In genomic region chr12:75927596-75927995, GRCm38 (mm10) we compare ENCODE assay signal across 17 mouse cellular contexts.
DNase-seq lines count a peak whose midpoint lies in the region; ATAC-seq and TF ChIP-seq lines count a peak whose summit lies in the region.
"Had no signal": no experiment of that assay in that cellular context is flagged by ENCODE, and none has a peak within 500 bp of the region (broad histone marks: within the 10 kb centered on the region; RNA-seq: fewer than 3 reads in every experiment).

No protein-coding gene starts in this region.

- no peak for DNase-seq in heart, postnatal 0 days (ENCODE audit: low spot score)
- DNase-seq in heart, adult 9 months (ENCODE audit: low spot score in 2 of 2) = no peak
- DNase-seq in 416B (ENCODE audit: low read depth) (peak; percentile 88), G1E (ENCODE audit: low spot score) (no peak)
- DNase-seq in left cerebral cortex, postnatal 10 days (ENCODE audit: extremely low spot score in 1 of 2, low spot score in 2 of 2) = no peak
- DNase-seq in layer of hippocampus, postnatal 36 days = no peak
- no peak for DNase-seq in gastrocnemius, adult 8-10 months (ENCODE audit: low spot score in 2 of 2)
- DNase-seq: adrenal gland, adult 2 months; kidney, adult 9 months; layer of hippocampus, adult 9-11 months; lung, postnatal 14 days had no signal

- no peak overlapping the region for H3K4me3 ChIP-seq in heart, postnatal 0 days (ENCODE audit: low read depth, low read length)
- no peak overlapping the region for H3K4me3 ChIP-seq in G1E (ENCODE audit: low read depth, low read length)
- H3K4me3 ChIP-seq: embryonic facial prominence, embryonic 15.5 days; hindbrain, embryonic 12.5 days; neural tube, embryonic 15.5 days had no signal

- no peak for TF ChIP-seq EP300 in heart, postnatal 0 days (IDR thresholded peaks at IDR 0.05; ENCODE audit: low read depth)

- WGBS in heart, postnatal 0 days = 64% methylated on average over 1 of the region's 1 CpGs

- H3K9me3 ChIP-seq in heart, postnatal 0 days (replicated peaks; ENCODE audit: control insufficient read depth, low read length) = no peaks in the 10 kb centered on the region
- H3K9me3 ChIP-seq in G1E (replicated peaks) = no peaks in the 10 kb centered on the region
- H3K9me3 ChIP-seq: embryonic facial prominence, embryonic 15.5 days; hindbrain, embryonic 12.5 days; neural tube, embryonic 15.5 days had no signal

- H3K27ac ChIP-seq in heart, postnatal 0 days (ENCODE audit: low read depth) = no peak overlapping the region
- H3K27ac ChIP-seq: embryonic facial prominence, embryonic 15.5 days; hindbrain, embryonic 12.5 days; neural tube, embryonic 15.5 days had no signal

- no peak overlapping the region for H3K9ac ChIP-seq in heart, postnatal 0 days (replicated peaks; ENCODE audit: low read depth, low read length)
- H3K9ac ChIP-seq: embryonic facial prominence, embryonic 15.5 days; hindbrain, embryonic 12.5 days; neural tube, embryonic 15.5 days had no signal

- ATAC-seq in heart, postnatal 0 days (ENCODE audit: insufficient read depth, low read depth) = peak; percentile 44; the same call in 1 of the 2 replicates
- ATAC-seq in G1E (ENCODE audit: extremely low read depth, insufficient number of reproducible peaks, low FRiP score, poor library complexity, severe bottlenecking) = 0 out of 2 replicates have a peak, but pooled peaks have one; percentile 25
- ATAC-seq in inflammation-experienced regulatory T-cells, adult 6 months = peak; percentile 48
- ATAC-seq: forebrain, embryonic 16.5 days; midbrain, embryonic 16.5 days had no signal

- intact Hi-C loops in left cerebral cortex, postnatal 10 days (cut with DNase I) = no loop called here

- peaks cover 89% of the 10 kb centered on the region for H3K36me3 ChIP-seq in heart, postnatal 0 days (replicated peaks; ENCODE audit: control insufficient read depth, insufficient read depth, low read length)
- H3K36me3 ChIP-seq in G1E (replicated peaks) = no peaks in the 10 kb centered on the region

- TF ChIP-seq CTCF in heart, postnatal 0 days (IDR thresholded peaks at IDR 0.05; ENCODE audit: low read depth) = no peak
- TF ChIP-seq CTCF in G1E (IDR thresholded peaks at IDR 0.05; ENCODE audit: low read depth, low read length) = no peak

- H3K4me2 ChIP-seq in heart, postnatal 0 days (ENCODE audit: low read depth, low read length) = no peak overlapping the region
- H3K4me2 ChIP-seq: embryonic facial prominence, embryonic 15.5 days; hindbrain, embryonic 12.5 days; neural tube, embryonic 15.5 days had no signal

- H3K27me3 ChIP-seq in heart, postnatal 0 days (ENCODE audit: control insufficient read depth, insufficient read depth, low read length) = no peaks in the 10 kb centered on the region
- H3K27me3 ChIP-seq in G1E (ENCODE audit: insufficient read depth, low read length) = peaks cover 28% of the 10 kb centered on the region
- H3K27me3 ChIP-seq: embryonic facial prominence, embryonic 15.5 days; hindbrain, embryonic 12.5 days; neural tube, embryonic 15.5 days had no signal

- no peaks in the 10 kb centered on the region for H3K4me1 ChIP-seq in heart, postnatal 0 days (ENCODE audit: control insufficient read depth, insufficient read depth)
- H3K4me1 ChIP-seq in G1E (ENCODE audit: insufficient read depth, low read depth, low read length) = no peaks in the 10 kb centered on the region
- H3K4me1 ChIP-seq: embryonic facial prominence, embryonic 15.5 days; hindbrain, embryonic 12.5 days; neural tube, embryonic 15.5 days had no signal
